Mouse (Mus musculus) stomach, postnatal 0 days (tissue): ENCODE measurements at regions not wholly inside any gene's neighbourhood (a gene's known extent, or its start where the extent isn't known, plus 50 kb on each side); places are given as distances from the start of the nearest gene placed in this dataset.

Source experiments
- ATAC-seq: fragments of 200-750 bp; cut with Nextera tagmentation; 2 replicates; pipeline ENCODE4 v1.8.0; 2017; ENCODE audit not compliant: low FRiP score, low TSS enrichment
- DNase-seq: peaks from one replicate; pipeline ENCODE4 v3.0.0-alpha.2; 2016; ENCODE audit warnings: low spot score
- H3K27ac ChIP-seq: fragments of 300-500 bp; sonication (generic); replicated peaks from 2 replicates; pipeline ENCODE4 v1.5.1; 2014; ENCODE audit warnings: mild to moderate bottlenecking, control low read depth
- H3K27me3 ChIP-seq: fragments of 300-500 bp; sonication (generic); 2 replicates; pipeline ENCODE4 v1.6.1; 2014; ENCODE audit warnings: low read length; ENCODE audit not compliant: control insufficient read depth, insufficient read depth
- H3K36me3 ChIP-seq: fragments of 300-500 bp; sonication (generic); 2 replicates; pipeline ENCODE4 v1.6.1; 2014; ENCODE audit warnings: low read length, mixed read lengths; ENCODE audit not compliant: control insufficient read depth, insufficient read depth
- H3K4me1 ChIP-seq: fragments of 300-500 bp; sonication (generic); replicated peaks from 2 replicates; pipeline ENCODE4 v1.6.1; 2014; ENCODE audit warnings: antibody characterized with exemption; ENCODE audit not compliant: control insufficient read depth, insufficient read depth
- H3K4me2 ChIP-seq: fragments of 300-500 bp; sonication (generic); replicated peaks from 2 replicates; pipeline ENCODE4 v1.6.1; 2014; ENCODE audit warnings: low read depth, mild to moderate bottlenecking, control low read depth, moderate library complexity
- H3K4me3 ChIP-seq: fragments of 300-500 bp; sonication (generic); 2 replicates; pipeline ENCODE4 v1.5.1; 2014; ENCODE audit warnings: low read depth, low read length, control low read depth
- H3K9ac ChIP-seq: fragments of 300-500 bp; sonication (generic); 2 replicates; pipeline ENCODE4 v1.6.1; 2014; ENCODE audit warnings: mild to moderate bottlenecking, low read length, control low read depth, mixed read lengths
- H3K9me3 ChIP-seq: fragments of 300-500 bp; sonication (generic); 2 replicates; pipeline ENCODE4 v1.6.1; 2016; ENCODE audit warnings: low read length; ENCODE audit not compliant: control insufficient read depth
- CTCF ChIP-seq: IDR thresholded peaks from 2 replicates; pipeline ENCODE4 v1.5.1; 2016; ENCODE audit warnings: antibody characterized with exemption, low read depth, mild to moderate bottlenecking, moderate library complexity
- EP300 ChIP-seq: optimal IDR thresholded peaks from 2 replicates; pipeline ENCODE3; 2016; ENCODE audit warnings: antibody characterized with exemption
- WGBS: fragments of 180-500 bp; shearing (Covaris S2); extraction: QIAGEN DNeasy Blood & Tissue Kit; methylation state at CpG from one replicate; pipeline ENCODE4 v1.1.7; 2014; 5-methylcytosine and 5-hydroxymethylcytosine counted together

- H3K9ac ChIP-seq: no peak overlapping the region
- 82% methylated on average over 2 of the region's 2 CpGs for WGBS
- H3K4me1 ChIP-seq: no peaks in the 10 kb centered on the region
- no peak overlapping the region for H3K27ac ChIP-seq
- no peak overlapping the region for H3K4me2 ChIP-seq
- no peaks in the 10 kb centered on the region for H3K36me3 ChIP-seq
- DNase-seq (no peak), ATAC-seq (no peak)
- H3K4me3 ChIP-seq: no peak overlapping the region
- no peaks in the 10 kb centered on the region for H3K9me3 ChIP-seq
- TF ChIP-seq CTCF (no peak), EP300 (no peak)
- no peaks in the 10 kb centered on the region for H3K27me3 ChIP-seq
Observed at GRCm38 (mm10) chr13:78571093-78571492, 371.5 kb upstream of the Nr2f1 start.

- DNase-seq (no peak), ATAC-seq (no peak)
- H3K4me1 ChIP-seq: no peaks in the 10 kb centered on the region
- no peak overlapping the region for H3K9ac ChIP-seq
- 62% methylated on average over 2 of the region's 2 CpGs for WGBS
- no peak overlapping the region for H3K4me2 ChIP-seq
- no peak overlapping the region for H3K4me3 ChIP-seq
- H3K27me3 ChIP-seq: no peaks in the 10 kb centered on the region
- no peaks in the 10 kb centered on the region for H3K36me3 ChIP-seq
- no peaks in the 10 kb centered on the region for H3K9me3 ChIP-seq
- TF ChIP-seq CTCF (no peak), EP300 (no peak)
- H3K27ac ChIP-seq: no peak overlapping the region
Observed at GRCm38 (mm10) chr13:78524446-78524937, 324.9 kb upstream of the Nr2f1 start.

GRCm38 (mm10) chr13:78520771-78521170 lies 321.2 kb upstream of the Nr2f1 start:
- H3K36me3 ChIP-seq: no peaks in the 10 kb centered on the region
- no peak for TF ChIP-seq CTCF
- TF ChIP-seq EP300: no peak
- no peak overlapping the region for H3K4me3 ChIP-seq
- no peaks in the 10 kb centered on the region for H3K4me1 ChIP-seq
- ATAC-seq (no peak), DNase-seq (no peak)
- H3K4me2 ChIP-seq: no peak overlapping the region
- no peak overlapping the region for H3K9ac ChIP-seq
- H3K27me3 ChIP-seq: no peaks in the 10 kb centered on the region
- no peaks in the 10 kb centered on the region for H3K9me3 ChIP-seq
- WGBS: 88% methylated on average over 1 of the region's 1 CpGs
- H3K27ac ChIP-seq: no peak overlapping the region

GRCm38 (mm10) chr13:78520186-78520585 lies 320.6 kb upstream of the Nr2f1 start:
- no peak for ATAC-seq
- TF ChIP-seq CTCF (no peak), EP300 (no peak)
- no peak overlapping the region for H3K4me2 ChIP-seq
- no peak for DNase-seq
- H3K9me3 ChIP-seq: no peaks in the 10 kb centered on the region
- no peaks in the 10 kb centered on the region for H3K36me3 ChIP-seq
- no peak overlapping the region for H3K27ac ChIP-seq
- WGBS: 79% methylated on average over 3 of the region's 3 CpGs
- no peaks in the 10 kb centered on the region for H3K27me3 ChIP-seq
- H3K9ac ChIP-seq: no peak overlapping the region
- H3K4me1 ChIP-seq: no peaks in the 10 kb centered on the region
- H3K4me3 ChIP-seq: no peak overlapping the region

- no peaks in the 10 kb centered on the region for H3K9me3 ChIP-seq
- H3K4me1 ChIP-seq: no peaks in the 10 kb centered on the region
- no peak for TF ChIP-seq EP300
- no peak for TF ChIP-seq CTCF
- H3K27me3 ChIP-seq: no peaks in the 10 kb centered on the region
- ATAC-seq (no peak), DNase-seq (no peak)
- no peaks in the 10 kb centered on the region for H3K36me3 ChIP-seq
- no peak overlapping the region for H3K4me2 ChIP-seq
- no peak overlapping the region for H3K27ac ChIP-seq
- no peak overlapping the region for H3K4me3 ChIP-seq
- H3K9ac ChIP-seq: no peak overlapping the region
- 76% methylated on average over 7 of the region's 7 CpGs for WGBS
Observed at GRCm38 (mm10) chr13:78500551-78500950, 301.0 kb upstream of the Nr2f1 start.

GRCm38 (mm10) chr13:78483760-78484357 lies 284.3 kb upstream of the Nr2f1 start:
- Histone ChIP-seq H3K9ac (no peak overlapping the region), H3K4me3 (no peak overlapping the region), H3K36me3 (no peaks in the 10 kb centered on the region), H3K4me1 (no peaks in the 10 kb centered on the region), H3K27ac (no peak overlapping the region), H3K4me2 (0 out of 2 replicates have a peak overlapping the region, but pooled peaks have one; percentile 26), H3K27me3 (no peaks in the 10 kb centered on the region), H3K9me3 (no peaks in the 10 kb centered on the region)
- no peak for ATAC-seq
- no peak for TF ChIP-seq EP300
- no peak for TF ChIP-seq CTCF
- DNase-seq: no peak
- 58% methylated on average over 2 of the region's 2 CpGs for WGBS
